Mouse (Mus musculus) kidney, postnatal 10 days (tissue): ENCODE results near the gene Slc9a1.
A peak's percentile ranks its signal among the peaks of the same experiment; 100 is the strongest.

ENCODE experiments used
- DNase-seq: peaks from one replicate; pipeline ENCODE4 v3.0.0; 2021; ENCODE audit warnings: mixed read lengths

Slc9a1 gene

DNA sequence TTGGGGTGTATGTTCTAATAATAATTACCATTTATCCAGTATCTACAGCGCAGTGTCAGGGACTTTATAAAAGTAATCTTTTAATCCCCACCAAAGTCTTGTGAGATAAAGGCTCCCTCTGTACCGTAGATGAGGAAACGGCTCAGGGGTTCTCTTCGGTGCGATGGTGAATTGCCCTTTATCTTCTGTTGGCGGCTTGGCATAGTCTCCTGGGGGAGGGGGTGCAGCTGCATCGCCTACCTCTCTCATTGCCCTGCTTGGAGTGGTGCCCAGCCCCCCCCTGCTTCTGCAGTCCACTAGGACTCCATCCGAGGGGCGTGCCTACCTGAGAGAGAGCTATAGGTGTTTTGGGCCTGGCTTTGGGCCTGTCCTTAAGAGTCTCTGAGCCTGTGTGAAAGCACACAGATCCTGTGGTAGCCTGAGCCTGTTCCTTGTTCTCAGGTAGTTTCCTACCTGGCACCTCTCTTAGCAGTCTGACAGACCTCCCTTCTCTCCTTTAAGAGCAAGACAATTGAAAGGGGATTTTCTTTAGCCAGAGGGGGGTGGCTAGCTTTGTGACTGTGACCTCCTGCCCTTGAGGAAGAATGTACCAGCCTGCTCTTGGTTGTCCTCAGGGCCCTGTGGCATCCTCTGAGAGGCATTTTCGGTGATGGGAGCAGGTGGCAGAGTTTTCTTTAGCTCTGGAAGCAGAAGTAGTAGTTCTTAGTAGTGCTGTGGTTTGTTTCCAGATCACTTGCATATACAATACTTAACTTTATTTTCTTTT, 6.5 kb downstream of the Slc9a1 start:
- peak; percentile 38 for DNase-seq

DNA sequence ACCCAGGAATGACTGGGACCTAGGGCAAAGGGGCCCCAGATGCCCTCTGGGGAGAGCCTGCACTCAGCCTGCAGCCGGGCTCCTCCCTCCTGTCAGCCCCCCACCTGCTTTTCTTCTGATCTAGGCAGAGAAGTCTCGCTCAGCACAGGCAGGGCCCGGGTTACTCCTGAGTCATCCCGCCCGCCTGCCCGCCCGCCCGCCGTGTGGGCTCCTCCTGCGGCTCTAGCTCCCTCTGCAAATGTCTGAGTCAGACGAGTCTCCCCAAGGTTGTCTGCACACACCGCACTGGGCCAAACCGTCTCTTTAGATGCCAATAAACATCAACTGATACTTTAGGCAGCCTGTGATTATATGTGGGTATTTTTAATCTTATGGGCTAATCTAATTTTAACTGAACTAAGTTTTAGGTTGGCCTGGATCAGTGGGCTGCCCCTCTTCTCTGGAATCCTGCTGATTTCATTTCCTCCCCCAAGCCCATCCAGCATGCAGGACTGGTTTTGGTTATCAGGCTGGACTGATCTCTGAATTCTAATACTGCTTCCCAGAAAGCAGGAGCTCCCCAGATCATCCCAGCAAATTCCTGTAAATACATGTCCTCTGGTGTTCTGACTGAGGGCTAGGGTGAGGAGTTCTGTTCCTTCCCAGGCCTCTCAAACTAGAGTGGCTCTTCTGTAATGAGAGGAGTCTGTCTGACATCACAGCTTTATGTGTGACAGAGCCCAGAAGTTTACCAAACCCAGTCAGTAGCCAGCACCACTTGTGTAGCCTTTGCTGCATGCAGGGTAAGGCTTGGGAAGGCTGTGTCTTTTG, 8.9 kb downstream of the Slc9a1 start:
- DNase-seq = peak; percentile 49

DNA sequence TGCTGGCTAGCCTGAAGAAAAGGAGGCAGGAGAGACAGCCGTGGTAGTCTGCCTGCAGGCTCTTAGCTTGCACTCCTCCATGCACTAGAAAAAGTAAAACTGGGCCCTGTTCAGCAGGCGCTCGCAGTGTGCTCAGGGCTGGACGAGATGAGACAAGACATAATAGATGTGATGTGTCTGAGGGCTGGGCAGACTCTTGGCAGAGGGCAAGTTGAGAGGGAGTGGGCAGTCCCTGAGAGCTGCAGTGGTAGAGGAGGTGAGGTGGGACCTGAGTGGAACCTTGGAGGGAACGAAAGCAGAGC, 9.5 kb downstream of the Slc9a1 start:
- no peak for DNase-seq

DNA sequence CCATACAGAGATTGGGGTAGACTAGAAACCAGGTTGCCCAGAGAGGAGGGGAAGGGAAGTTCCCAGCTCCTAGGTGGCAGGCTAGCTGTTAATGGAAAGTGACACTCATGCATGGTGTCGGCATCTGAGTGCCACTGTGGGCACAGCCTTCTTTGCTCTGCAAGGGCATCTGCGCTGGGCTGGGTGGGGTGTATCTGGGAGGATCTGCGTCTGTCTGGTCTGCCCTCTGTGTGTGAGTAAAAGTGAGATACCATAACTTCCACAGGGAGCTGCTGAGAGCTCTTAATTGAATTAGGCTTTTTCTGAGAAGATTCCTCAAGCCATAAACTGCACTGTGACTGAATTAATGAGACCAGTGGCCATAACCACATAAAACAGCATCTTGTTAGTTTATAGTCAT, 10.4 kb downstream of the Slc9a1 start:
- no peak for DNase-seq

DNA sequence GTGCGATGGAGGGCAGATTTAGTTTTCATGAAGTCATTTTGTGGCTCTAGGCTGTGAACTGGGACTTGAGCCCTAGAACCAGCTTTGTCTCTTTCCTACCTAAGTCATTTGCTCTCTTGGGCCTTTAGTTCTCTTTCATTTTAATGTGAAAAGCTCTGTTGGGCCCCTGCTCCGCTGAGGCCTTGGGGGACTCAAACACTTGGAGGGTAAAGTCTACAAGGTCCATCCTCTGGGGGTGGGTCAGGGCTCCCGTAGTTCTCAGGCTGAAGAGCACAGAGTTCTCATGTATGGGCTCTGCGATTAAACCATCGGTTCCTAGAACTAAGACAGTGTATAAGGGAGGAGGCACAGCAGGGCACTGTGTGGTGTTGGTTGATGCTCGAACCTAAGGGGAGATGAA, 11.0 kb downstream of the Slc9a1 start:
- no peak for DNase-seq

DNA sequence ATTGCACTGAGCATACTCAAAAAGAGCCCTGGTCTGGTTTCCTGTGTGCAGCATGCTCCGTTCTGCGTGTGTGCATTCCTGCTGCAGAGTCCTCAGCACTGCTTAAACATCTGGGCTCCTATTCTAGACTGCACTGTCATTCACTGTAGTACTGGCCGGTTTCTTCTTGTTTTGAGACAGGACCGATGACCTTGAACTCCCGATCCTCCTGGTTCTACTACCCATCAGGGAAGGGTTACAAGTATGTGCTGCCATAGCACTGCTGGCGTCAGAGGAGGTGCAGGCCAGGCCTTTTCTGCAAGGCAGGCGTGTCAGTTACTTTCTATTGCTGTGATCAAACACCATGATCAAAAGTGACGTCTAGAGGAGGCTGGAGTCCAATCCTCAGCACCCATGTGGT, 11.6 kb downstream of the Slc9a1 start:
- DNase-seq = no peak

DNA sequence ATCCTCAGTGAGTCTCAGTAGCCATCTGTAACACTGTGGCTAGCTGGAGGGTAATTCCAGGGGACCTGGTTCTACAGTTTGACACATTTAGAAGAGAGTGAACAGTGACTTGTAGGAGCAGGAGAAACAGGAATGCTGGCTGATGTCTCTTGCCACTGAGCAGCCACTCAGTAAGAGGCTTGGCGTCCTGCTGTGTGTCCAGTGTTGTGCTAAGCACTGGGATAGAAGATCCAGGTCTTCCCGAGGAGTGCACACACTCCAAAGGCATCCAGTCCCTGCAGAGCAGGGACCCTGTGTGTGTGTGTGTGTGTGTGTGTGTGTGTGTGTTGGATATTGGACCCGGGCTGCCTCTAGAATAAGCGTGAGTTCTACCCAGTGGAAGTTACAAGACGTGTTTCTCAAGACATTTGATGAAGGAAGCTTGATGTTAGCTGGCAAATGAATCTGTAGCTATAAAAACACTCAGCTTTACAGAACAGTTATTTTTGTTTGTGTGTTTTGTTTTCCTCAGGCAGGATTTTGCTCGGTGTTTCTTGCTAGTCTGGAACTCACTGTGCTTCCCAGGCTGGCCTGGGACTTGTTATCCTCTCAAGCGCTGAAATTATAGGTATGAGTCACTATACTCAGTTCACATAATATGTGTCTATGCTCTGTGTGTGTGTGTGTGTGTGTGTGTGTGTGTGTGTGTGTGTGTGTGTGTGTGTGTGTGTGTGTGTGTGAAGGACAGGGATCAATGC, 16.7 kb downstream of the Slc9a1 start:
- DNase-seq = no peak

DNA sequence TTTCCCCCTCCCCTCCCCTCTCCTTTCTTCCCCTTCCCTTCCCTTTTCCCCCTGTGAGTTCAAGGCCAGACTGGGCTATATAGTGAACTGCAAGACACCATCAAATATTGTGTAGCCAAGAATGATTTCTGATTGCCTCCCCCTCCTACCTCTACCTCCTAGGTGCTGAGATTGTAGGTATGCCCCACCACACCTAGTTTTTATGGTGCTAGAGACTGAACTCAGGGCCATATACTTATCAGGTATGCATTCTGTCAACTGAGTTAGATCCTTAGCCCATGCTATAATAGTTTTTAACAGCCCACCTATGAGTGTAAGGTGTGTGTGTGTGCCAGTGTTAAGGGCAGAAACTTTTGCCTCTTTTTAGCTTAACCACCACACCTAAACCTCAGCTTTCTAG, 17.5 kb downstream of the Slc9a1 start:
- no peak for DNase-seq

DNA sequence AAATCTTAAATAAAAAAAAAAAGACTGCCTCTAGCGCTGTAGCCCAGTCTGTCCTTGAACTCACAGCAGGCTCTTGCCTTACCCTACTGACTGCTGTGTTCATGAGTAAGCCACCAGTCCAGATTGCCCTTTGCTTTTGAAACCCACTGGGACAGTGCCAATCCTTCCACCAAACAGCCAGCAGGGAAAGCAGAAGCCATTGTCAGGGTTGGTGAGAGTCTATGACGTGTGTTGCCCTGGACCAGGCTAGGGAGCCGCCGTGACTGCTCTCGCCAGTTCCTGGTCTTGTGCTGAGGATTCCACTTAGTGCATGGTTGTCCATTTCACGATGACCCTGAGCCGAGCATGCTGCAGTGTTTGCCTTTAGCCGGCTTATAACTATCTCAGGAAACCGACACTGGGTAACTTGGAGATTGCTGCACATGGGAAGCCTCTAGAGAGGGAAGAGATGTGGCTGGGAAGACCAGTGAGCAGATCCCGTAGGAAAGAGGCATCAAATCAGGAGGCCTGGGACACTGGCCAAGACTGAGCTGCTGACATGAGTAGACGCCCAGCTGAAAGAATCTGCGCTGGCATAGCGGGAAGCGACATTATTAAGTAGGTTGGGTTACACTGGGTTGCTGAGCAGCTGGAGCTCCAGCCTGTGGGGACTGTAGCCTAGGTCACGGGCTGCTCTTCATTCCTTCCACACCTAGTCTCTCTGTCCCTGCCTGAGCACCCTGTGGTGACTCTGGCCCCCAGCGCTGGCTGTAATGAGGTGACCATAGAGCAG, 19.5 kb downstream of the Slc9a1 start:
- peak; percentile 68 for DNase-seq

DNA sequence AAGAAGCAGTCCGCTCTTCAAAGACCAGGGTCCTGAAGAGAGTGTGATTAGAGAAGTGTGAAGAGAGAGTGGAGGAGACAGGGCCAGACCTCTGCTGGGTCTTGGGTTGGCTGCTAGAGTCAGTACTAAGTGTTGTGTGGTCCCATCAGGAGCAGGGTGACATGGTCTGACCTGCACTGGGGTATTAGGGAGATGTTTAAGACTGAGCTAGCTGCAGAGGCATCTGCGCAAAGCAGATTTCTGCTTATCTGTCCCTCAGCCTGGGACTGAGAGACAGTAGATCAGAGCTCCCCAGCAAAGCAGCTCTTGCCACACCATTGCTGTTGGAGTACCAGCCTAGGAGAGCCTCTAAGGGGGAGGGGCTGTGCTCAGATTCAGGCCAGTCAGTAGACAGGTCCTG, 20.5 kb downstream of the Slc9a1 start:
- no peak for DNase-seq

DNA sequence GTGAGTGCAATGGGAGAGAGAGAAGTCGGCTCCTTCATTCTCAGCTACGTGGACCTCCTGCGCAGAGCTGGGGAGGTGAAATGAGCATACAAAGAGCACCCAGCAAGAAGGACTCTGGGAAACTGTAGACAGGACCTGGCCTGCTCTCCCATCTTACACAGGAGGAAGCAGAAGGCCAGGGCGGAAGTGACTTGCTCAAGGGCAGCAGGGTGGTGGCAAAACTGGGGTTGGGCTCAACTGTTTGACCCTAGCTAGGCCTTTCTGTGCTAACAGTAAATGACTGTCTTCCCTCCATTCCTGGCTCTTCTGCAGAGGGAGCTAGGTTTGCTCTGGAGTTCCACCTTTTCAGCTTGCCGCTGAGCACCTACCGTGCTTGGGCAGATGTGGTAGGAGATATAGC, 21.1 kb downstream of the Slc9a1 start:
- no peak for DNase-seq

DNA sequence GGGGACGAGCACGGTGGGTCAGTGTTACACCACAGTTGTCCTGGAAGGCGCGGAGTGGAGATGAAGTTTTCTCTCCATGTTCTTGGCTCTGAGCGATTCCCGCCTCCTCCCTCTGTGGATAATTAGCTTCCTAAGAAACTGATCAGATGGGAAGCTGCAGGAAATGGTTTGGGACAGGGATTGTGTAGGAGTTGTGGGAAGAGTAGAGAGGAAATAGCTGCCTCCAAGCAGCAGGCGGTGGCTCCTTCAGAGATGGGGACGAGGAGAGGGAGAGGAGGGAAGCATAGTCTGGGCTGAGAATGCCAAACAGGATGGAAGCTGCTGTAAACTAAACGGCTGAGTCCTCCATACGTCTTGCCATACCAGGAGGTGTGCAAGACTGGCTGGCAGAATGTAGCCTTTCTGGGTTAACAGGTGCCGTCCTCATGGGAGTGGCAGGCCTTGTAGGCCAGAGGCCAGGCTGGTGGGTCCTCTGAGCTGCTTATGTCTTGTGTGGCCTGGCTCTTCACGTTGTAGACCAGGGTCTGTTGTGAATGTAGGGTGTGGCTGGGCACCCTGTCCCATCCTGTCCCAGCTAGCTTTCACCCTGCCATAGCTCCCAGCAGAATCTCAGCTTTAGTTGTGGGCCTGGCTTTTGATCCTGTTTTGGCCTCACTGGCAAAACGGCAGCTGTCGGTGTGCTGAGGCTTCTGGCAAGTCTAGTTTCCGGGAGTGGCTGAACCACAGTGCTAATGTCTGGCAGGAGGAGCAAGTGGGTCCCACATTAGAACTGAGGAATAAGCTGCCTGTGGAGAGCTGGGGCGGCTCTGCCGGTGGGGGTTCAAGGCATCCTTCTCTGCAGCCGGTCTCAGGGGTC, 21.9 kb downstream of the Slc9a1 start:
- DNase-seq = no peak

DNA sequence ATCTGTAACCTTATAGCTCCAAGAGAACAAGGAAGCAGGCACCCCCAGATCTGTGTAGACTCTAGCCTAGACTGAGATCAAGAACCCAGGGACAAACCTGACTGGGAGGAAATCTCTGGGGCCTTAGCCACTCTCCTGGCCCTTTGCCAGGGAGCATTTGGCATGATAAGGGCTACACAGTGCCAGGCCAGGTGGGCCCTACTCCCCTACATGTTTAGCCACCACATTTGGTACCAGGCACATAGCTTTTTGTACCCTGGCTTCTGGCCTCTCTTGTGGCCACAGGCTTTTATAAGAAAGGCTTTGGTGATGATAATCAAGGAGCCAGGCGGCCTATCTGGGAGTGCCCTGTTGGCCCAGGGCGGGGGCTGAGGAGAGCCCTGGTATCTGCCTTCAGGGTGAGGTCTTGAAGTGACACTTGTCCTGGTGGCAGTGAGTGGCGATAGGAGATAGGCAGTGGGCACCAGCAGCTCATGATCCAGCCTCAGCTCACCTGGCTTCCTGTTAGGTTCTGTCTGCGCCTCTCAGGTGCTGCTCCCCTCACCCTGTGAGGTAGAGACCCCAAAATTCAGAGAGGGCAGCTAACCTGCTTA, 25.6 kb downstream of the Slc9a1 start:
- no peak for DNase-seq

DNA sequence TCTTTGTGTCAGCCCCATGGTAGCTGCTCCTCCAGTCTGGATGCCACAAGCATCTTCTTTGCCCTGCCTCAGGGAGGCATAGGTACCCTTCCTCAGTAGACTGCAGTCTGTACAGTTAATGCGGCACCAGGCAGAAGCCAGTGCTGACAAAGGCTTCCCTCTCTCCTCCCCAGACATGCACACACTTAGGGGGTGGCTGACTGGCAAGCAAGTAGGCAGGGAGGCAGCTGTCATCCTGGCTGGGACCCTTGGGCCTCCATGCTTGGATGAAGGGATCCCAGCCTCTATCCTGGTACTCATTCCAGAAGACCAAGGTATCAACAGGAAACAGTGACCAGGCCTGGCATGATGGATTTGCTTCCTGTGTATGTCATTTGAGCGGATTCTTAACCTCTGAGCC, 26.6 kb downstream of the Slc9a1 start:
- no peak for DNase-seq

DNA sequence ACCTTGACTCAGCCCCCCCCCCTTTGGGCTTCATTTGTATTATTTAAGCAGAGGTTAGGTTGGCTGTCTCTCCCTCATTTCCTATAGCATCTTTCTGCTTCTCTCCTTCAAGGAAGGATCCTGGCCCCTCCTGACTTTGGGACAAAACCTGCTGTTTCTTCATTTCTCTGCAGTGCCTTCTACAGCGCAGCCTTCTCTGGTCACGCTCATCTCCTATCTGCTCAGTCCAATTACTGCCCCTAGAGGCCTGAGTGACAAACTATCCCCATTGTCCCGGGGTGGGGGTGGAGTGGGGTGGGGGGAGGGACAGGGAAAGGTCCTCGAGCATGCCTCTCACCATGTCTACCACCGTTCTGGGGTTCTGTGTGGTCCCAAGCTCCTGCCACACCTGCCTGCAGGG, 27.8 kb downstream of the Slc9a1 start:
- DNase-seq = no peak

DNA sequence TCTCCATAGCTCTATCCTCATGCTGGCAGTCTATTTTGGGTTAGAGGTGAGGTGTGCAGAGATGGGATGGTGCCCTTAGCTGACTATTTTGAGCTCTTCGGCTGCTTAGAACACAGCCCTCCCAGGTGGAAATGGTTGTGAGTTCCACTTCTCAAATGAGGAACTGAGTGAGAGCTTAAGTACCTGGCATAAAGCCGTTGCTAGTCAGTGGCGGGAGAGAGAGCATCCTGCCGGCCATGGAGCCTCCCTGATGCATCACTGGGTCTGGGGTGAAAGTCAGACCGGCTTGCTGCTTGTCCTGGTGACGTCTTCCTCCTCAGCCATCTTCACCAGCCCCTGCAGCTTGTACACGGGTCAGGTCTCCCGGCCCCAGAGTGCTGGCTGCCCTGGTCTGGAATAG, 28.5 kb downstream of the Slc9a1 start:
- no peak for DNase-seq

DNA sequence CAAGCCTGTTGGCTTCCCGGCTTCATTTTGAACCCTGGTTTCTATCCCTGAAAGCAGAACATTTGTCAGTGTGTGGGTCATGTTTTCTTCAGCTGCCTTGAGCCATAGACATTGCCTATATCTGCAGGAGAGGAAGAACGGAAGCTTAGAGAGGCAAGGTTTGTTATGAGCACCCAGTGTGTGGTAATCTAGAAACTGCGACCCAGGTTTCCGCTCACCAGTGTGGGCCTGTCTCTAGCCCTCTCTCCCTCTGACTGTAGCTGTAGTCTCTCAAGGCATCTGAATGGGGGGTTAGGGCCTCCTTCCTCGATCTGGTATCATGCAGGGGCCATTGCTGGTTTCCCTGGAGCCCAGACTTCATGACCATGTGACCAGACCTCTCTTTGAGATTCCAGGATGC, 29.1 kb downstream of the Slc9a1 start:
- no peak for DNase-seq

DNA sequence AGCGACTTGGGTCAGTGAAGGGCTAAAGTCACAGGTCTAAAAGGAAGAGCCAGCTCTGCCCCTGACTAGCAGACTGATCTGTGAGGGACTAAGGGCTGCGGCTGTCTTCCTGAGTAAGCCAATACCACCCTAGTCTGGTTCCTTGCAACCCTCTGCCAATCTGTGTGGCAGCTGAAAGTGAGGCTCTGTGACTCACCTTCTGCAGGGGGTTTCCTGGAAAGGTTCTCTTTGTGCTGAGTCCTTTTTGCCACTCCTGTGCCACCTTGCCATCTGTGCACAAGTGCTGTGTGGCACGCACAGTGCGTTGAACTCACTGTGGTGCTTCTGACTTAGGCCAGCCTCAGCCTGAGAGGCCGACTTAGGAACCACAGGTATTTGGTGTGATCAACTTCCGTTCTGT, 30.0 kb downstream of the Slc9a1 start:
- no peak for DNase-seq

DNA sequence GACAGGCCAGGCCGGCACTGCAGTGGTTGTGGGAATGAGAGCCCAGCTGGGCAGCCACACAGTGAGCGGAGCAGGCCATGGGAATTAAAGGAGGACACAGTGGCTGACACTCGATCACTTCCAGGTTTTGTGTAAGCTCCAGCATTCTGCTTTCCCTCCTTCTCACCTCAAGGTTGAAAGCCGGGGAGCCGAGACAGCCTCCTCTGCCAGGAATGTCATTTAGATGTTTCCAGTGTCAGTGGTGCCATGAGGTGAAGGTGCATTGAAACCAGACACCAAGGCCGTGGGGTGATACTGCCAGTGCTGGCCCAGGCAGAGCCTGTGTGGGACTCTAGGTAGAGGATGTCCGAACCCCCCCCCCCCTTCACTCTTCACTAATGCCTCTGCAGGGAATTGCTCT, 30.6 kb downstream of the Slc9a1 start:
- DNase-seq = no peak

DNA sequence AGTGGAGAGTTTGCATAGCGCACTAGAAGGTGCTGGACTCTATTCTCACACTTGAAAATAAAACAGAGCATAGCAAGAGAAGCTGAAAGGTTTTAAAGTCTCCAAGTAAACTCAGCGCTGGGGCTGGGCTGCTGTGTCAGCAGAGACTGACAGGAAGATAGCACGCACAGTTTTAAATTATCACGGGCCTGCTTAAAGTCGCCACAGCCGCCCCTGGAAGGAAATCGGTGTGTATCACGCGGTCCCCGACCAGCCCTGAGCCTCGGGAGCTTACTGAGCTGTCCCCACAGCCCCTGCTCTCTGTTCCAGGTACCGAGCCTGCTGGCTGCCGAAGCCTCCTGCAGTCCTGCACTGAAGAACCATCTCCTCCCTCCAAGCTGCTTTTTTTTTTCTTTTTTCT, 32.5 kb downstream of the Slc9a1 start:
- DNase-seq = no peak

DNA sequence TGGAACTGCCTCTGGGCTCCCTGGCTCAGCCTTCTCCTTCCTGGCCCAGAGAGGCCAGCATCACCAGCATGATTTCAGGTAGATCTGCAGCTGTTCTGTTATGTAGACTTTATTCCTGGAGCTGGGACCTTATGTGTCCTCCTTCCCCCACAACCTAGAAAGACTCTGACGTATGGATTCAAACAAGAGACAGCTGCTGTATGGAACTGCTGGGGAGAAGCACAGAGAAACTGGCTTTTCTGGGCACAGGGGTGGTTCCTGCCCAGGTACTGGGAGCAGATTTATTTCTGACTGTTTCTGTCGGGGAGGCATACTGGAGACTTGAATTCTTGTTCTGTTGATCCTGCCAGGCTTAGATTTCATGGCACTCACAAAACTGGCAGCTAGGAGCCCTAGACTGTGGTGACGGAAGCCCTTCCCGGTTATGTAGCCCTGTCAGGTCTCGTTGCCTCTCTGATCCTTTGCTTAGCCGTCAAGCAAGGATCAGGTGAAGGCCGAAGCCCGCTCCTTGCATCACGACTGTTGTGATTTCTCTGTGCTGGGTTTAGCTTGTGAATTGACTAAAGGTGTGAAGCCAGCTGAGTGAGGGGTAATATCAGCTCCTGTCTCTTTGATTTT, 34.2 kb downstream of the Slc9a1 start:
- DNase-seq = no peak
